Mouse (Mus musculus): Measurements from ENCODE around the gene Anapc13. TPM values are rescaled to one million over a fixed set of nuclear protein-coding genes. Genes with fewer than 3 reads are reported as not detected.

Anapc13 gene
- 166 and 188 TPM in 2 replicates for polyA plus RNA-seq (2014; fragmentation: Nextera tagmentation; extraction: Ambion mirVana)

DNA sequence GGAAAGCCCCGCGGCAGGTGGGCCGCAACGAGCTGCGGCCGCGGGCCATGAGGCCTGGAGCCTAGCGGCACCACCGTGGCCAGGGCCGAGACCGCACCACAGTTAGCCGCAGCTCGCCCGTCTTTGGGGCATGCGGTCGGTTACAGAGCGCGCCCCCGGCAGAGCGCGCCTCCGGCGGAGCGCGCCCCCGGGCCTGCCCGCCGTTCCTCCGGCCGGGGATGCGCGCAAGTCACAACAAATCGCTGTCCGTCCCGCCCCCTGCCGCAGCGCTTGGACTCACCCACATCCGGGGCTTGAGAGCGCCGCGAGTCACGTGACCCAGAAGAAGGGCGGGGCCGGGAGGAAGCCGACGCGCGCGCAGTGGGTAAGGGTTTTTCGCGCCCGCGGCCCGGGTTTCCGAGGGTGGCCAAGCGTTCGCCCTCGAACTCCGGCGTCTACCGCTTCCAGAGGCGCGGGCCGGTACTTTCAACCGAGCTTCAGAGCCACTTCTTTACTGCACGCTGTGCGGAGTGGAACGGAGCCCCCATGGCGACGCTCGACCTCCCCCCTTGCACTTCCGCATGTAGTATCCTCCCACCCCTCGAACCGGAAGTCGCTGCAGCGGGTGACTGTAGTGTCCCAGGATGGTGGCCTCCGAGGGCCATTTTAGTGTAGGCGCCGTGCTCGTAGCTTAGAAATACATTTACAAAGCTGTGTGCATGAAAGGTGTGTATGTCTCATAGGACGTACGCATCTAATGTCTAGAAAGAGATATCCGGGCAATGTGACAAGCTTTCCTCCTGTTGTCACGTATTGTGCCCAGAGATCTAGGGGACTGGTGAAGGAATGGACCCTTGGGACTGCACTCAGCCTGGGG lies at the start of gene Anapc13, which contains the start of gene Cep63:
Anapc13 (plus strand) TSS at position 314 of the 856 bp plus-strand sequence.
Cep63 (minus strand) TSS at position 552 of the 856 bp plus-strand sequence.
- peak; percentile 96 for ATAC-seq (ENCODE audit: insufficient read depth)

DNA sequence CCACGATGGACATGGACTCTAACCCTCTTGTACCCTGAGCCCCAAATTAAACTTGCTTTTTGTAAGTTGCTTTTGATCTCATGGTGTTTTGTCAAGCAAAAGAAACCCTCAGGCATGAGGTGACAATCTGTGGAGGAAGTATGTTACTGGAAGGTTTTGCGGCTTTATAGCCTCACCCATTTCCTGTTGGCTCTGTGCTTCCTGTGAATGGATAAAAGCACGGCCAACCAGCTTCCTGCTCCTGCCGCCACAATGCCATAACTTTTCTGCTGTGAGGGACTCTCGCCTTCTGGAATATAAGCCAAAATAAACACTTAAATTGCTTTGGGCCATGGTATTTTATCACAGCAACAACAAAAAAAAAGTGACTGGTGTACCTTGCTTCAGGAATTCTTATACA lies 48.6 kb upstream of the Anapc13 start:
- DNase-seq, result peak; percentile 47
- Histone ChIP-seq H3K36me3 (ENCODE audit: insufficient read depth) (no peaks in the 10 kb centered on the region), H3K9ac (no peak overlapping the region), H3K4me1 (ENCODE audit: insufficient read depth) (no peaks in the 10 kb centered on the region), H3K9me3 (ENCODE audit: low read depth, low read length) (no peaks in the 10 kb centered on the region), H3K27me3 (ENCODE audit: insufficient read depth, low read length) (no peaks in the 10 kb centered on the region), H3K27ac (ENCODE audit: low read depth) (peak overlapping the region; percentile 52; the same call in 1 of the 2 replicates), H3K4me3 (ENCODE audit: low read depth, low read length) (no peak overlapping the region), H3K4me2 (no peak overlapping the region)
- WGBS, result 47% methylated on average over 5 of the region's 5 CpGs
- TF ChIP-seq CTCF (IDR thresholded peaks at IDR 0.05; ENCODE audit: low read depth), result no peak
- no peak for ATAC-seq (ENCODE audit: insufficient read depth)

More for the DNA sequence above, at the start of gene Anapc13, which contains the start of gene Cep63:
- Histone ChIP-seq H3K27me3 (ENCODE audit: insufficient read depth, low read length) (no peaks in the 10 kb centered on the region), H3K36me3 (ENCODE audit: insufficient read depth) (peaks cover 5% of the 10 kb centered on the region; the same call in 1 of the 2 replicates), H3K4me1 (ENCODE audit: insufficient read depth) (no peaks in the 10 kb centered on the region), H3K4me3 (ENCODE audit: low read depth, low read length) (peak within 1 kb of the TSS; percentile 92), H3K9ac (peak within 1 kb of the TSS; percentile 99), H3K9me3 (ENCODE audit: low read depth, low read length) (no peaks in the 10 kb centered on the region), H3K27ac (ENCODE audit: low read depth) (peak within 1 kb of the TSS; percentile 97), H3K4me2 (peak within 1 kb of the TSS; percentile 81)
- TF ChIP-seq CTCF (IDR thresholded peaks at IDR 0.05; ENCODE audit: low read depth), result peak; percentile 31
- peak; percentile 99 for DNase-seq
- WGBS, result under 1% methylated on average over 74 of the region's 84 CpGs

DNA sequence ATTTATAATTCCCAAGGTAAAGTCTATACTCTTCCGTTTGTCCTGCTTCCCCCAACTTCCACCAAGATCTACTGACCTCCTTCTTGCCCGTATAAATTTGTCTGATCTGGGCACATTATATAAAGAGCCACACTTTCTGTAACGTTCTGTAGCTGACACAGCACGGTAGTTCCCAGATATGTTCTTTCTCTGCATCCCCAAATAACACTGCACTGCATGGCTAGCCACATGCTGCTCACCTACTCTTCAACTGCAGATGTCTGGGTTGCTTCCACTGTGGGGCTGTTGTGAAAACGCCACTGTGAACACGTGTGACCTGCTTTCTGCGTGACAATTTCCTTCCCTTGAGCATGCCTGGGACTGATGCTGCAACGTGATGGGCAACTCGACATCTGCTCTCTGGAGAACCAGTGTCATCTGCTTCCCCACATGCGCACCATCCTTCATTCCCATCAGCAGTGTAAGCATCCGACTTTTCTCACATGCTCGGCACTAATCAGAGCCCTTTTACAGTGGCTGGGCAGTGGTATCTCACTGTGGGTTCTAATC lies 44.1 kb upstream of the Anapc13 start:
- DNase-seq (no peak), ATAC-seq (ENCODE audit: insufficient read depth) (no peak)
- 72% methylated on average over 12 of the region's 12 CpGs for WGBS
- no peaks in the 10 kb centered on the region for H3K4me1 ChIP-seq (ENCODE audit: insufficient read depth)
- no peak for TF ChIP-seq CTCF (IDR thresholded peaks at IDR 0.05; ENCODE audit: low read depth)
- H3K9me3 ChIP-seq (ENCODE audit: low read depth, low read length), result no peaks in the 10 kb centered on the region
- peaks cover 18% of the 10 kb centered on the region; the same call in 1 of the 2 replicates for H3K36me3 ChIP-seq (ENCODE audit: insufficient read depth)
- no peak overlapping the region for H3K4me3 ChIP-seq (ENCODE audit: low read depth, low read length)
- H3K27me3 ChIP-seq (ENCODE audit: insufficient read depth, low read length), result no peaks in the 10 kb centered on the region
- no peak overlapping the region for H3K9ac ChIP-seq
- H3K27ac ChIP-seq (ENCODE audit: low read depth), result no peak overlapping the region
- no peak overlapping the region for H3K4me2 ChIP-seq

GRCm38 (mm10) chr9:102587347-102587746 lies 38.7 kb upstream of the Anapc13 start:
- 64% methylated on average over 5 of the region's 5 CpGs for WGBS
- ATAC-seq (ENCODE audit: insufficient read depth) (no peak), DNase-seq (no peak)
- no peaks in the 10 kb centered on the region for H3K27me3 ChIP-seq (ENCODE audit: insufficient read depth, low read length)
- H3K9me3 ChIP-seq (ENCODE audit: low read depth, low read length), result no peaks in the 10 kb centered on the region
- H3K4me2 ChIP-seq, result no peak overlapping the region
- peaks cover 32% of the 10 kb centered on the region; the same call in 1 of the 2 replicates for H3K36me3 ChIP-seq (ENCODE audit: insufficient read depth)
- no peak for TF ChIP-seq CTCF (IDR thresholded peaks at IDR 0.05; ENCODE audit: low read depth)
- H3K4me3 ChIP-seq (ENCODE audit: low read depth, low read length), result no peak overlapping the region
- no peak overlapping the region for H3K27ac ChIP-seq (ENCODE audit: low read depth)
- no peak overlapping the region for H3K9ac ChIP-seq
- H3K4me1 ChIP-seq (ENCODE audit: insufficient read depth), result 0 out of 2 replicates have a peak, but pooled peaks cover 2% of the 10 kb centered on the region

GRCm38 (mm10) chr9:102594667-102595393 lies 31.3 kb upstream of the Anapc13 start:
- Histone ChIP-seq H3K4me2 (no peak overlapping the region), H3K27me3 (ENCODE audit: insufficient read depth, low read length) (no peaks in the 10 kb centered on the region), H3K4me1 (ENCODE audit: insufficient read depth) (0 out of 2 replicates have a peak, but pooled peaks cover 2% of the 10 kb centered on the region), H3K4me3 (ENCODE audit: low read depth, low read length) (no peak overlapping the region), H3K36me3 (ENCODE audit: insufficient read depth) (peaks cover 56% of the 10 kb centered on the region), H3K9ac (no peak overlapping the region), H3K27ac (ENCODE audit: low read depth) (no peak overlapping the region), H3K9me3 (ENCODE audit: low read depth, low read length) (no peaks in the 10 kb centered on the region)
- DNase-seq (no peak), ATAC-seq (ENCODE audit: insufficient read depth) (no peak)
- WGBS, result 50% methylated on average over 6 of the region's 6 CpGs
- no peak for TF ChIP-seq CTCF (IDR thresholded peaks at IDR 0.05; ENCODE audit: low read depth)

- Histone ChIP-seq H3K27me3 (ENCODE audit: insufficient read depth, low read length) (no peaks in the 10 kb centered on the region), H3K4me1 (ENCODE audit: insufficient read depth) (0 out of 2 replicates have a peak, but pooled peaks cover 2% of the 10 kb centered on the region), H3K9ac (no peak overlapping the region), H3K9me3 (ENCODE audit: low read depth, low read length) (no peaks in the 10 kb centered on the region), H3K27ac (ENCODE audit: low read depth) (no peak overlapping the region), H3K4me3 (ENCODE audit: low read depth, low read length) (no peak overlapping the region), H3K36me3 (ENCODE audit: insufficient read depth) (peaks cover 56% of the 10 kb centered on the region), H3K4me2 (no peak overlapping the region)
- 78% methylated on average over 8 of the region's 8 CpGs for WGBS
- DNase-seq, result no peak
- no peak for TF ChIP-seq CTCF (IDR thresholded peaks at IDR 0.05; ENCODE audit: low read depth)
- ATAC-seq (ENCODE audit: insufficient read depth), result no peak
Measured at GRCm38 (mm10) chr9:102595662-102596436, 30.2 kb upstream of the Anapc13 start.
